Mouse (Mus musculus): ENCODE results near the gene Amt.

GRCm38 (mm10) chr9:108342301-108342831, 45.7 kb downstream of the Amt start:
- 0 out of 2 replicates have a peak, but pooled peaks have one; percentile 17 for TF ChIP-seq CTCF (IDR thresholded peaks at IDR 0.05; ENCODE audit: low read depth)
- TF ChIP-seq EP300 (IDR thresholded peaks at IDR 0.05; ENCODE audit: low read depth): peak; percentile 80
